Mouse (Mus musculus): ENCODE results near the gene Lig3. TPM values are rescaled to one million over a fixed set of nuclear protein-coding genes. Genes with fewer than 3 reads are reported as not detected.

Lig3 gene
- total and polyA plus RNA-seq, 2 experiments from 2014 or later: 18.3 to 53.6 TPM

DNA sequence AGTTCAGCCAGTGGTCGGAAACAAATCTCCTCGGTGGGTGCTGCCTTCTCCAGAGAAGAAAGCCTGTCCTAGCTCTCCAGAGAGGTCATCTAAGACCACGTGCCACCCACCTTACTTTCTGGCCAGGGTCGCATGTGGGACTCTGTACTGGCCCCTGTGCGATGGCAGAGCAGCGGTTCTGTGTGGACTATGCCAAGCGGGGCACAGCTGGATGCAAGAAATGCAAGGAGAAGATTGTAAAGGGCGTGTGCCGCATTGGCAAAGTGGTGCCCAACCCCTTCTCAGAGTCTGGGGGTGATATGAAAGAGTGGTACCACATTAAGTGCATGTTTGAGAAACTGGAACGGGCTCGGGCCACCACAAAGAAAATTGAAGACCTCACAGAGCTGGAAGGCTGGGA is 2.5 kb downstream of the Lig3 start:
- ATAC-seq: no peak
- peaks cover 6% of the 10 kb centered on the region for H3K4me1 ChIP-seq (ENCODE audit: insufficient read depth)
- H3K36me3 ChIP-seq (ENCODE audit: insufficient read depth): peaks cover 29% of the 10 kb centered on the region

DNA sequence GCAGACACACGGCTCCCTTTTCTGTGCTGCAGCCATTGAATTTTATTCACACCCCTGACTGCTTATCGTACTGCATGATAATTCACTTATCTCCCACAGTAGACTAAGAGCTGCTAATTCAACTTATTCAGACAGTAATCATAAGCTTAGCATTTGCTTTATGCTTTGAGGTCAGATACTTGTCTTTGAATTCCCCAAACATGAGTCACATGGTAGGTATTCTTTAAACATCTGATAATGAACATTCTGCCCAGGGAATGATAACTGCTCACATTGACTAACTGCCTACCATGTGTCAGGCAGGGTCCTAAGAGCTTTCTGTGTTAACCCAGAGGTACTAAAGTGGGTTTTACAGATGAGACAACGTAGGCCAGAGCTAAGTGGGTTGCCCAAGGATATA is 25.7 kb downstream of the Lig3 start:
- 74% methylated on average over 3 of the region's 3 CpGs for WGBS

More for the DNA sequence above, 2.5 kb downstream of the Lig3 start:
- WGBS: 92% methylated on average over 11 of the region's 11 CpGs
- TF ChIP-seq CTCF (IDR thresholded peaks at IDR 0.05; ENCODE audit: low read depth): no peak
- Histone ChIP-seq H3K4me2 (ENCODE audit: low read depth) (no peak overlapping the region), H3K27ac (ENCODE audit: low read depth, low read length) (no peak overlapping the region), H3K27me3 (ENCODE audit: insufficient read depth, low read length) (no peaks in the 10 kb centered on the region), H3K4me3 (ENCODE audit: low read depth, low read length) (no peak overlapping the region), H3K9ac (no peak overlapping the region), H3K9me3 (ENCODE audit: low read length) (no peaks in the 10 kb centered on the region)
- DNase-seq: no peak

GRCm38 (mm10) chr11:82807370-82807769 is 26.5 kb downstream of the Lig3 start:
- no peak for TF ChIP-seq CTCF (IDR thresholded peaks at IDR 0.05; ENCODE audit: low read depth)
- Histone ChIP-seq H3K36me3 (ENCODE audit: insufficient read depth) (peaks cover 18% of the 10 kb centered on the region; the same call in 1 of the 2 replicates), H3K4me2 (ENCODE audit: low read depth) (no peak overlapping the region), H3K4me3 (ENCODE audit: low read depth, low read length) (no peak overlapping the region), H3K27ac (ENCODE audit: low read depth, low read length) (no peak overlapping the region), H3K27me3 (ENCODE audit: insufficient read depth, low read length) (no peaks in the 10 kb centered on the region), H3K4me1 (ENCODE audit: insufficient read depth) (no peaks in the 10 kb centered on the region), H3K9ac (no peak overlapping the region), H3K9me3 (ENCODE audit: low read length) (no peaks in the 10 kb centered on the region)
- WGBS: 84% methylated on average over 3 of the region's 3 CpGs
- no peak for DNase-seq
- no peak for ATAC-seq

More for the DNA sequence above, 25.7 kb downstream of the Lig3 start:
- DNase-seq (no peak), ATAC-seq (no peak)
- no peak for TF ChIP-seq CTCF (IDR thresholded peaks at IDR 0.05; ENCODE audit: low read depth)
- H3K4me3 ChIP-seq (ENCODE audit: low read depth, low read length): no peak overlapping the region
- H3K27ac ChIP-seq (ENCODE audit: low read depth, low read length): no peak overlapping the region
- H3K9ac ChIP-seq: no peak overlapping the region
- H3K27me3 ChIP-seq (ENCODE audit: insufficient read depth, low read length): no peaks in the 10 kb centered on the region
- no peak overlapping the region for H3K4me2 ChIP-seq (ENCODE audit: low read depth)
- no peaks in the 10 kb centered on the region for H3K9me3 ChIP-seq (ENCODE audit: low read length)
- H3K36me3 ChIP-seq (ENCODE audit: insufficient read depth): peaks cover 25% of the 10 kb centered on the region
- H3K4me1 ChIP-seq (ENCODE audit: insufficient read depth): no peaks in the 10 kb centered on the region

GRCm38 (mm10) chr11:82808485-82808884 is 27.6 kb downstream of the Lig3 start:
- H3K4me3 ChIP-seq (ENCODE audit: low read depth, low read length): no peak overlapping the region
- H3K9me3 ChIP-seq (ENCODE audit: low read length): no peaks in the 10 kb centered on the region
- DNase-seq (no peak), ATAC-seq (no peak)
- H3K27me3 ChIP-seq (ENCODE audit: insufficient read depth, low read length): no peaks in the 10 kb centered on the region
- no peak for TF ChIP-seq CTCF (IDR thresholded peaks at IDR 0.05; ENCODE audit: low read depth)
- H3K4me2 ChIP-seq (ENCODE audit: low read depth): no peak overlapping the region
- H3K36me3 ChIP-seq (ENCODE audit: insufficient read depth): peaks cover 7% of the 10 kb centered on the region; the same call in 1 of the 2 replicates
- WGBS: 63% methylated on average over 5 of the region's 5 CpGs
- no peak overlapping the region for H3K27ac ChIP-seq (ENCODE audit: low read depth, low read length)
- H3K4me1 ChIP-seq (ENCODE audit: insufficient read depth): no peaks in the 10 kb centered on the region
- H3K9ac ChIP-seq: no peak overlapping the region

- Histone ChIP-seq H3K4me1 (ENCODE audit: insufficient read depth) (no peaks in the 10 kb centered on the region), H3K4me2 (ENCODE audit: low read depth) (no peak overlapping the region), H3K9me3 (ENCODE audit: low read length) (no peaks in the 10 kb centered on the region), H3K27me3 (ENCODE audit: insufficient read depth, low read length) (no peaks in the 10 kb centered on the region), H3K36me3 (ENCODE audit: insufficient read depth) (no peaks in the 10 kb centered on the region), H3K9ac (no peak overlapping the region), H3K4me3 (ENCODE audit: low read depth, low read length) (no peak overlapping the region), H3K27ac (ENCODE audit: low read depth, low read length) (no peak overlapping the region)
- 52% methylated on average over 4 of the region's 4 CpGs for WGBS
- peak; percentile 66 for TF ChIP-seq CTCF (IDR thresholded peaks at IDR 0.05; ENCODE audit: low read depth)
- no peak for ATAC-seq
- DNase-seq: peak; percentile 46
These were observed 38.4 kb downstream of the Lig3 start for GRCm38 (mm10) chr11:82819350-82819749.

DNA sequence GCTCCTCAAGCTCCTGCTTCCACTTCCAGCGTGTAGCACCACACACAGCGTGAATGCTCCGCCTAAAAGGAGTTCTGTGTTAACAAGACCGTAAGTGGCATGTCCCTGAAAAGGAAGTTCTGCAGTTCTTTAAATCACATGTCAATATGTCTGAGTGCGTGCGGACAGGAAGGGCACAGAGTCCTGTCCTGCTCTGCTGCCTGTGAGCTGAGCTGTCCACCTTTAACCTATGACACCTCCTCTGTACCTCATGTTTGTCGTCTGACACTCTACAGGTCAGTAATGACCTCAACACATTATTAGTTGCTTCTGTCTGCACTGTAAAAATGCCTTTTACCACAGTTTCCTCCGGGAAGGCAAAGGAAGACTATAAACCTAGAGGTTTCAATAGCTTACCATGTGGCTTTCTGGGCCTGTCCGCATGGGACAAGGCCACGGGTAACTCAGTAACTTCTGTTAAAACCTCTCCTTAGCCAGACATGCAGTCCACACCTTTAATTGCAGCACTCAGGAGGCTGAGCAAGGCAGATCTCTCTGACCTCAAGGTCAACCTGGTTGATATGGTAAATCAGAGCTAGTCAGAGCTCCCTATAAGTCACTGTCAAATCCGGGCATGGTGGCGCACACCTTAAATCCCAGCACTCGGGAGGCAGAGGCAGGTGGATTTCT is 40.0 kb downstream of the Lig3 start:
- Histone ChIP-seq H3K4me1 (ENCODE audit: insufficient read depth) (no peaks in the 10 kb centered on the region), H3K9me3 (ENCODE audit: low read length) (no peaks in the 10 kb centered on the region), H3K27me3 (ENCODE audit: insufficient read depth, low read length) (no peaks in the 10 kb centered on the region), H3K36me3 (ENCODE audit: insufficient read depth) (no peaks in the 10 kb centered on the region), H3K4me3 (ENCODE audit: low read depth, low read length) (no peak overlapping the region), H3K9ac (no peak overlapping the region), H3K4me2 (ENCODE audit: low read depth) (no peak overlapping the region), H3K27ac (ENCODE audit: low read depth, low read length) (no peak overlapping the region)
- ATAC-seq: no peak
- TF ChIP-seq CTCF (IDR thresholded peaks at IDR 0.05; ENCODE audit: low read depth): no peak
- DNase-seq: no peak
- 91% methylated on average over 13 of the region's 13 CpGs for WGBS

DNA sequence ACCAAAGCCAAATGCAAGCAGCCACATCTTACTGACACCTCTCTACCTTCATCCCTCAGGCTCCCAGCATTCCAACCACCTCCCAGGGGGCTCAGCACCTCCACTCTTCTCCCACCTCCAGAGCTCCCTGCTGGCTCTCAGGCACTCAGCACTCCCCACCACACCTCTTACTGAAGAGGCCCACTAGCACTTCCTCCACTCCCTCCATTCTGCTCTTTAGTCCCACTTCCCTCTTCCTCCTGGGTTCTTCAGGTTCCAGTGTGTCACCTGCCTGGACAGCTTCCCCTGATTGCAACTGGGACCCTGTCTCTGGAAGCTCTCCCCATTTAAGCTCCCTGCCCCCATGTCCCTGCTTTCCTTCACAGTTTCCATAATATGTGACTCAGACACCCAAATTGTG is 45.9 kb downstream of the Lig3 start:
- DNase-seq (no peak), ATAC-seq (no peak)
- Histone ChIP-seq H3K9me3 (ENCODE audit: low read length) (no peaks in the 10 kb centered on the region), H3K36me3 (ENCODE audit: insufficient read depth) (no peaks in the 10 kb centered on the region), H3K4me1 (ENCODE audit: insufficient read depth) (no peaks in the 10 kb centered on the region; the same call in 1 of the 2 replicates), H3K27ac (ENCODE audit: low read depth, low read length) (no peak overlapping the region), H3K27me3 (ENCODE audit: insufficient read depth, low read length) (no peaks in the 10 kb centered on the region), H3K4me2 (ENCODE audit: low read depth) (no peak overlapping the region), H3K9ac (no peak overlapping the region), H3K4me3 (ENCODE audit: low read depth, low read length) (no peak overlapping the region)
- TF ChIP-seq CTCF (IDR thresholded peaks at IDR 0.05; ENCODE audit: low read depth): no peak
